Mouse (Mus musculus) limb, embryonic 15.5 days (tissue): ENCODE data around the gene Arrb1. TPM values are rescaled to one million over a fixed set of nuclear protein-coding genes. Genes with fewer than 3 reads are reported as not detected.

Experiments
- ATAC-seq: fragments of 200-750 bp; cut with Nextera tagmentation; 2 replicates; pipeline ENCODE4 v1.8.0; 2017; ENCODE audit warnings: low read depth, moderate TSS enrichment; ENCODE audit not compliant: insufficient number of reproducible peaks, low FRiP score, low TSS enrichment
- H3K27ac ChIP-seq: fragments of 300-500 bp; sonication (generic); 2 replicates; pipeline ENCODE4 v1.5.1; 2015; ENCODE audit warnings: moderate library complexity, mild to moderate bottlenecking, inconsistent platforms
- H3K27me3 ChIP-seq: fragments of 300-500 bp; sonication (generic); 2 replicates; pipeline ENCODE4 v1.6.1; 2015; ENCODE audit warnings: inconsistent platforms
- H3K36me3 ChIP-seq: fragments of 300-500 bp; sonication (generic); 2 replicates; pipeline ENCODE4 v1.6.1; 2015; ENCODE audit warnings: inconsistent platforms
- H3K4me1 ChIP-seq: fragments of 300-500 bp; sonication (generic); 2 replicates; pipeline ENCODE4 v1.6.1; 2015; ENCODE audit warnings: inconsistent platforms
- H3K4me2 ChIP-seq: fragments of 300-500 bp; sonication (generic); 2 replicates; pipeline ENCODE4 v1.6.1; 2015; ENCODE audit warnings: mild to moderate bottlenecking, inconsistent platforms
- H3K4me3 ChIP-seq: fragments of 300-500 bp; sonication (generic); 2 replicates; pipeline ENCODE4 v1.5.1; 2015; ENCODE audit warnings: mild to moderate bottlenecking, inconsistent platforms
- H3K9ac ChIP-seq: fragments of 300-500 bp; sonication (generic); 2 replicates; pipeline ENCODE4 v1.6.1; 2015; ENCODE audit warnings: inconsistent platforms
- H3K9me3 ChIP-seq: fragments of 300-500 bp; sonication (generic); 2 replicates; pipeline ENCODE4 v1.6.1; 2016; ENCODE audit warnings: inconsistent platforms
- WGBS: fragments of 180-500 bp; shearing (Covaris S2); methylation state at CpG from one replicate; pipeline ENCODE4 v1.1.7; 2015; 5-methylcytosine and 5-hydroxymethylcytosine counted together
- polyA plus RNA-seq: library from polyadenylated mRNA; unstranded; fragments of >200 nt; fragmentation: Nextera tagmentation; extraction: Ambion mirVana; gene quantifications from 2 replicates; pipeline ENCODE4 v1.2.1, GENCODE M21; 2015

Arrb1 gene
- polyA plus RNA-seq, 1 experiment from 2014 or later, result 7.4 TPM

DNA sequence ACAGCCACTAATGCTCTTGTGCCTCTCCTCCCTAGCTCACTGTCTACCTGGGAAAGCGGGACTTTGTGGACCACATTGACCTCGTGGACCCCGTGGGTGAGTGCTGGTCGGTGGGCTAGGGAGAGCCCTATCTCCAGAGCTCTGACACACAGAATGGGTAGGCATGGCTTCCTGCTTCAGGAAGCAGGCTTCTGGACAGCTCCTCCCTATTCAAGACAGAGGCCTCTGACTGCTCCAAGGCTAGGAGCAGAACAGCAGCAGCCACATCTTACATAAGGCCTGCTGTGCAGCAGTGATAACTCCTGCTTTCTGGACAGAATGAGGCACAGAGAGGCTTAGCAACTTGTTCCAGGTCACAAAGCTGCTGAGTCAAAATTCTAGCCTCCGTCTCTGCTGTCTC lies 48.4 kb downstream of the Arrb1 start:
- H3K36me3 ChIP-seq, result peaks cover 13% of the 10 kb centered on the region; the same call in 1 of the 2 replicates
- no peak overlapping the region for H3K4me2 ChIP-seq
- ATAC-seq, result no peak
- no peaks in the 10 kb centered on the region for H3K9me3 ChIP-seq
- H3K4me3 ChIP-seq, result no peak overlapping the region
- no peaks in the 10 kb centered on the region for H3K27me3 ChIP-seq
- 82% methylated on average over 5 of the region's 5 CpGs for WGBS
- H3K9ac ChIP-seq, result no peak overlapping the region
- H3K27ac ChIP-seq, result no peak overlapping the region
- H3K4me1 ChIP-seq, result peaks cover 8% of the 10 kb centered on the region

DNA sequence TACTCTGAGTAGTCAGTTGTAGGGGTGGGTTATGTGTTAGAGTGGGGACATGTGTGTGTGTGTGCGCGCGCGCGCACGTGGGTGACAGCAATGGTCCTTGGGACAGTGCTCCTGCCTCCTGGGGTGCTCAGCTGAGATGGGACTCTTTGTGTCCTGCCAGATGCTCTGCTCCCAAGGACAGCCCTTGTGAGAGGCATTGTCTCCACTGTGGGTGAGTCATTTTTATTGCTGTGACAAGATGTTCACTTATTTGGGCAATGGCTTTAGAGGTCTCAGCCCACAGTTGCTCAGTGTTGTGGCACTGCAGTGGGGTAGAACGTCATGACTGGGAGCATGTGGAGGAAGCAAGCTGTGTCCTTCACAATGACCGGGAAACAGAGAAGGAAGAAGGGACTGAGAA lies 50.7 kb downstream of the Arrb1 start:
- no peaks in the 10 kb centered on the region for H3K4me1 ChIP-seq
- no peaks in the 10 kb centered on the region for H3K27me3 ChIP-seq
- WGBS, result 92% methylated on average over 8 of the region's 8 CpGs
- no peak overlapping the region for H3K4me3 ChIP-seq
- H3K4me2 ChIP-seq, result no peak overlapping the region
- no peak overlapping the region for H3K27ac ChIP-seq
- H3K9ac ChIP-seq, result no peak overlapping the region
- no peaks in the 10 kb centered on the region for H3K9me3 ChIP-seq
- no peak for ATAC-seq
- H3K36me3 ChIP-seq, result peaks cover 23% of the 10 kb centered on the region; the same call in 1 of the 2 replicates

DNA sequence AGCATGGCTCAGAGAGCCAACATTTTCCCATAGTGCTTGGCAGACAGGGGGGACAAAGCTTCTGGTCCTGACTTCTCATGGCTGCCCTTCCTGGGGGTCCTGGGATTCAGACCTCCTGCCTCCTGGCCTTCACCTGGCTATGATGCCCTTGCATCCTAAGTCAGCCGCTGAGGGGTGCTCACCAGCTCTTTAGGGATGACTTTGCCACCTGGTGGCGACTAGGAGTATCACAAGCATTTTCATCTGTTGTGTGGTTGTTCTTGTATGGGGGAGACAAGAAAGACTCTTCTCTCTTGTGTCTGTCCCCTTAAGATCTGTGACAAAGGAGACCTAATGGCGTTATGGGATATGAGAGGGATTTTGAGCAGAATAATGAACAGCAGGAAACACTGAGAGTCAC lies 54.8 kb downstream of the Arrb1 start:
- no peak overlapping the region for H3K9ac ChIP-seq
- H3K27ac ChIP-seq, result no peak overlapping the region
- no peak overlapping the region for H3K4me2 ChIP-seq
- H3K36me3 ChIP-seq, result peaks cover 35% of the 10 kb centered on the region
- H3K4me1 ChIP-seq, result no peaks in the 10 kb centered on the region
- 17% methylated on average over 3 of the region's 3 CpGs for WGBS
- H3K4me3 ChIP-seq, result no peak overlapping the region
- no peaks in the 10 kb centered on the region for H3K9me3 ChIP-seq
- ATAC-seq, result no peak
- no peaks in the 10 kb centered on the region for H3K27me3 ChIP-seq

DNA sequence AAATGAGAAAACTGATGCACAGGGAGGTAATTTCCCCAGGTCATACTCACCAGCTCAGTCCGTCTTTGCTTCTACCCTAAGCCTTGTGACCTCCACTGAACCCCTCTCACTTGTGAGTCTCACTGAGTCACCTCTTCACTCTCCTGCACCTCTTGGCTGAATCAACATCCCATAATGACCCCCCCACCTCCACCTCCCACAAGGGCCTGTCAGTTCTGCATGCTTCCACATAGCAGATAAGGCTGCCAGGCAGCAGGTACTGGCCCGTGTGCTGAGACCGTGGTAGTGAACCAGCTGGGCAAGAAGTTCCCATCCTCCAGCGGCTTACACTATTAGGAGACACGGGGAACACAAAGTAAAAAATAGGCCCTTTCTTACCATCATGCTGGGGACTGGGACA lies 55.4 kb downstream of the Arrb1 start:
- Histone ChIP-seq H3K27ac (no peak overlapping the region), H3K36me3 (peaks cover 41% of the 10 kb centered on the region), H3K4me1 (no peaks in the 10 kb centered on the region), H3K4me2 (no peak overlapping the region), H3K4me3 (no peak overlapping the region), H3K9me3 (no peaks in the 10 kb centered on the region), H3K27me3 (no peaks in the 10 kb centered on the region), H3K9ac (no peak overlapping the region)
- WGBS, result 87% methylated on average over 5 of the region's 5 CpGs
- ATAC-seq, result no peak

DNA sequence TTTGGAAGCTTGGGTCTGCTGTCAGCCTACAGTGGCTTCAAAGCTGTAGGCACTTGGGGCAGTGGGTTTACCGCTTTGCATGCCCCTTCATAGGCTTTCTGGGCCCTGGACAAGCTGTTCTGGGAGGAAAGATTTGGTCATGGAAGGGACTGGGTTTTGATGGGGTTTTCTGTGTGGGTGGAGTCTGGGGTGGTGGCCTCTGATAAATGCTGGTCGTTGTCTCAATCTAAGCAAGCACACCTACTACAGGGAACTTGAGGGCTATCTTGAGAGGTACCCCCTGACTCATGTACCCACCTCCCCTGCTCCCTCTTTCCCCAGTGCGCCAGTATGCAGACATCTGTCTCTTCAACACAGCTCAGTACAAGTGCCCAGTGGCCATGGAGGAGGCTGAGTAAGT lies 57.4 kb downstream of the Arrb1 start:
- Histone ChIP-seq H3K9ac (no peak overlapping the region), H3K4me1 (no peaks in the 10 kb centered on the region), H3K4me2 (no peak overlapping the region), H3K36me3 (peaks cover 52% of the 10 kb centered on the region), H3K27me3 (no peaks in the 10 kb centered on the region), H3K9me3 (no peaks in the 10 kb centered on the region), H3K4me3 (no peak overlapping the region), H3K27ac (no peak overlapping the region)
- no peak for ATAC-seq
- 93% methylated on average over 3 of the region's 3 CpGs for WGBS

DNA sequence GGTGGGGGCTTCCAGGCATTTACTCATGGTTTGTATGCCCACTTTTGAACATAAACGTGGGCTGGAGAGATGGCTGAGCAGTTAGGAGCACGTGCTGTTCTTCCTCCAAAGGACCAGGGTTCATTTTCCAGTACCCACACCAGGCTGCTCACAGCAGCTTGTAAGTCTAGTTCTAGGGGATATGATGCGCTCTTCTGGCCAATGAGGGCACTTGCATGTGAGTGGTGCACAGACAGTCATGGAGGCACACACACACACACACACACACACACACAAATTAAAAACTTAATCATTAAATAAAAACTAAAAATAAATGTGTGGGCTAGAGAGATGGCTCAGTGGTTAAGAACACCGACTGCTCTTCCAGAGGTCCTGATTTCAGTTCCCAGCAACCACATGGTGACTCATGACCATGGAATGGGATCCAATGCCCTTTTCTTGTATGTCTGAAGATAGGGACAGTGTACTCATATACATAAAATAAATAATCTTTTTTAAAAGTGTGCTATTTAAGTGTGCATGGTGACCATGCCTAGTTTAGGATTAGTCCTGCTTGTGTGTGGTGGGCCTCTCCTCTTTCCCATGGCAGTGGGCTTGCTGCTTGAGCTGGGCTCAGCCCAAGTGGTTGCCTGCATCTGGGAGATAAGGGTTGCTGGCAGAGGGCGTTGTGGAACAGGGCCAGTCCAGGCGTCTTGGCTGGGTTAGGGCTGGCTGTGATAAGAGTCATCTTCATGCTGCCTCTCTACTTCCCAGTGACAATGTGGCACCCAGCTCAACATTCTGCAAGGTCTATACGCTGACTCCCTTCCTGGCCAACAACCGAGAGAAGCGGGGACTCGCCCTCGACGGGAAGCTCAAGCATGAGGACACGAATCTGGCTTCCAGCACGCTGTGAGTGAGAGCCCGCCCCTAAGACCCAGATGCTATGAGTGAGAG lies 58.9 kb downstream of the Arrb1 start:
- 84% methylated on average over 15 of the region's 15 CpGs for WGBS
- H3K36me3 ChIP-seq, result peaks cover 49% of the 10 kb centered on the region
- no peak for ATAC-seq

DNA sequence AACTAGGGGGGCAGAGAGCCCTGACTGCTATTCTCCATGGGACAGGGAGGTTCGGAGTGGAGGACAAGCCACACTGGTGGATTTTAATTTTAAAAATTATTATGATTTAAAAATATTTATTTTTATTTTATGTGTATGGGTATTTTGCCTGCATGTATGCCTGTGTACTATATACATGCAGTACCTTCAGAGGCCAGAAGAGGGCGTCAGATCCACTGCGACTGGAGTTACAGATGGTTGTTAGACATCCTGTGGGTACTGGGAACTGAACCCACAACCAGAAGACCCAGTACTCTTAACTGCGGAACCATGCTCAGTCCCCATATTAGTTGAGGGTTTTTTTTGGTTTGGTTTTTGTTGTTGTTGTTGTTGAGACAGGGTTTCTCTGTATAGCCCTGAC lies 63.5 kb downstream of the Arrb1 start:
- no peak for ATAC-seq
- Histone ChIP-seq H3K9me3 (no peaks in the 10 kb centered on the region), H3K27ac (no peak overlapping the region), H3K4me1 (no peaks in the 10 kb centered on the region), H3K4me3 (no peak overlapping the region), H3K4me2 (no peak overlapping the region), H3K9ac (no peak overlapping the region), H3K27me3 (no peaks in the 10 kb centered on the region), H3K36me3 (peaks cover 43% of the 10 kb centered on the region)
- 70% methylated on average over 4 of the region's 4 CpGs for WGBS

More for the DNA sequence above, 58.9 kb downstream of the Arrb1 start:
- Histone ChIP-seq H3K27ac (no peak overlapping the region), H3K4me3 (no peak overlapping the region), H3K4me2 (no peak overlapping the region), H3K4me1 (no peaks in the 10 kb centered on the region), H3K27me3 (no peaks in the 10 kb centered on the region), H3K9ac (no peak overlapping the region), H3K9me3 (no peaks in the 10 kb centered on the region)

DNA sequence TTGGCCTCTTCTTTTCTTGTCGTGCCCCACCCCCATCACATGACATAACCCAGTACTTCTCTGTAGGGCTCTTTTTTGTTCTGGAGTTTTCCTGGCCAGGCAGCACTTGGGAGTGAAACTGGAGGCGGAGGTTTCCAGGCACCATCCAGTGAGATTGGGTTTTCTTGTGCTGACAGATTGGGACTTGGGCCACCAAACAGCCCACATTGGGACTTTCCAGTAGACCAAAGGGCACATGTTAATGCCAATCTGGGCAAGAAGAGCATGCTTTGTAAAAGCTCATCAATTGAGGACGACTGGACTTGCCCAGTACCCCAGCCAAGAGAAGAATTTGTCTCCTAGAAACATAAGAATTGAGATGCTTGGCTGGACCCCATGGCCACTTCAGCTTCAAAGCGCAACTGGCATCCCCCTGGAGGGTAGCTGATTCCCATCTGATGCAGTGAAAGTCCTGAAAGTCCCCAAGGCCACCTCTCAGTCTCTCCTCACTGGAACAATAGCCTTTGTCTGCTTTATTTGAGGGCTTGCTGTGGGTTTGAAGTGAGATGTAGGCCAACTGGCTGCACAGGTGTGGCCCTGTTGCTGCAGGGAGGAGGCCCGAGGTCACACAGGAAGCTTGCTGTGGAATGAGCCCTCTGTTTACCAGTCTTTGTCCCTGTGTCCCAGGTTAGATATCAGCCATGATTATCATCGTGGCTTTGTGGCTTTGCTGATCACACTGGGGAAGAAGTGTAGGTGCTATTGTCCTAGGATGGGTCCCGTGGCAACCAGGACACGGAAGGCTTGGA lies 68.8 kb downstream of the Arrb1 start:
- no peaks in the 10 kb centered on the region for H3K4me1 ChIP-seq

DNA sequence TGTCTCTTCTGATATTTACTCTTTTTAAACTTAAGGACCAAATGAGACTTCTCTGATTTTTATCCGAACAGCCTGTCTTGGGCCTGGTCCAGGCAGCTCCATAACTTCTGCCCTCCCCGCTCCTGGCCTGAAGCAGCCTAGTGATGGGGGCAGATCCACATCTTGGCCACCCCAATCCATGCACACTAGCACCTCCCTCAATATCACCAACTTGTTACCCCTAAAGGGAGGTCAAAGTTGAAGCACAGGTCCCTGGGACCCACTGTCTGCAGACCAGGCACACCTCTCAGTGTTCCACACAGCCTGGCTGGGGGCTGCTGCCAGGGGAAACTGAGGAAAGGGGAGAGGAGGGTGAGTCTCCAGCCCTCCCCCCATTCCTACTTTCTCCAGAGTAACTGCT lies 69.8 kb downstream of the Arrb1 start:
- no peak overlapping the region for H3K9ac ChIP-seq
- no peaks in the 10 kb centered on the region for H3K9me3 ChIP-seq
- no peaks in the 10 kb centered on the region for H3K4me1 ChIP-seq
- H3K27ac ChIP-seq, result no peak overlapping the region
- no peak overlapping the region for H3K4me2 ChIP-seq
- no peak overlapping the region for H3K4me3 ChIP-seq
- ATAC-seq, result no peak
- 87% methylated on average over 2 of the region's 2 CpGs for WGBS
- peaks cover 18% of the 10 kb centered on the region for H3K36me3 ChIP-seq
- no peaks in the 10 kb centered on the region for H3K27me3 ChIP-seq

More for the DNA sequence above, 68.8 kb downstream of the Arrb1 start:
- peaks cover 18% of the 10 kb centered on the region for H3K36me3 ChIP-seq
- no peak overlapping the region for H3K4me3 ChIP-seq
- H3K4me2 ChIP-seq, result no peak overlapping the region
- no peak for ATAC-seq
- WGBS, result 86% methylated on average over 8 of the region's 8 CpGs
- H3K9me3 ChIP-seq, result no peaks in the 10 kb centered on the region
- no peak overlapping the region for H3K9ac ChIP-seq
- no peaks in the 10 kb centered on the region for H3K27me3 ChIP-seq
- no peak overlapping the region for H3K27ac ChIP-seq

DNA sequence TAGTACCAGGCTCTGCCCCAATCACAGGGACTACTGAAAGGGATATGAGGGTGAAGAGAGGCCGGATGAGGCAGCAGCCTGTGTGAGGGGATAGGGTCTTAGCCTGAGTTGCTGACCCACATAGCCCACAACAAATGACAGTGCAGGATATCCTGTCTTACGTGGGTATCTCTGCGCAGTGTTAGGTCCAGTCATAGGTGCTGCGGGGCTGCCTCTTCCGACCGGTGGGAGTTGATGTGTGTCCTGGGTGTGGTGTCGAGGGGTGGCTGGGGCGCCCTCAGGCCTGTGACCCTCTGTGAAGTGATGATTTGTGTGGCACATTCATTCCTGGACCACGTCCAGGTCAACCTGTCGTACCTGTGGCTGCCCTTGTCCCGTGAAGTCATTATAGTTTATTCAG lies 71.0 kb downstream of the Arrb1 start:
- no peaks in the 10 kb centered on the region for H3K27me3 ChIP-seq
- 0 out of 2 replicates have a peak, but pooled peaks have one; percentile 58 for ATAC-seq
- no peaks in the 10 kb centered on the region for H3K9me3 ChIP-seq
- H3K4me1 ChIP-seq, result no peaks in the 10 kb centered on the region
- H3K4me3 ChIP-seq, result no peak overlapping the region
- H3K4me2 ChIP-seq, result no peak overlapping the region
- H3K36me3 ChIP-seq, result peaks cover 10% of the 10 kb centered on the region
- WGBS, result 82% methylated on average over 11 of the region's 11 CpGs
- H3K27ac ChIP-seq, result no peak overlapping the region
- H3K9ac ChIP-seq, result no peak overlapping the region

DNA sequence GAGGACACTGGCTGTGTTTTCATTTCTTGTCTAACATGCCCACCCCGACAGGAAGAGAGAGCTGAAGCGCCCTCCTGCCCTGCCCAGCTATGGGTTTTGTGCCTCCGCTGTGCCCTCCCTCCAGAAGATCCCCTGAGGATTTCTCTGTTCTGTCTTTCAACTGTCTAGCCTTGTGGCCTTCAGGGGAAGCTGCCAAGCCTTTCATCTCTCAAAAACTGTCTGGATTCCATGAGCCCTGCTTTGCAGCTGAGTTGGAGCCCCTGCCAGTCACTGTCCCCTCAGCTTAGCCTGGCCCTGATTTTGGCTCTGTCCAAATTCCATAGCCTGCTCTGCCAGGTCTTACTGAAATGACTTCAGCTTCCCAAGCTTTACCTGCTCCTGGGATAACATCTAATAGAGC lies 71.5 kb downstream of the Arrb1 start:
- H3K27ac ChIP-seq, result no peak overlapping the region
- H3K4me2 ChIP-seq, result no peak overlapping the region
- no peaks in the 10 kb centered on the region for H3K27me3 ChIP-seq
- H3K9me3 ChIP-seq, result no peaks in the 10 kb centered on the region
- H3K4me3 ChIP-seq, result no peak overlapping the region
- peaks cover 6% of the 10 kb centered on the region for H3K36me3 ChIP-seq
- 73% methylated on average over 3 of the region's 3 CpGs for WGBS
- H3K4me1 ChIP-seq, result no peaks in the 10 kb centered on the region
- H3K9ac ChIP-seq, result no peak overlapping the region
- ATAC-seq, result no peak

DNA sequence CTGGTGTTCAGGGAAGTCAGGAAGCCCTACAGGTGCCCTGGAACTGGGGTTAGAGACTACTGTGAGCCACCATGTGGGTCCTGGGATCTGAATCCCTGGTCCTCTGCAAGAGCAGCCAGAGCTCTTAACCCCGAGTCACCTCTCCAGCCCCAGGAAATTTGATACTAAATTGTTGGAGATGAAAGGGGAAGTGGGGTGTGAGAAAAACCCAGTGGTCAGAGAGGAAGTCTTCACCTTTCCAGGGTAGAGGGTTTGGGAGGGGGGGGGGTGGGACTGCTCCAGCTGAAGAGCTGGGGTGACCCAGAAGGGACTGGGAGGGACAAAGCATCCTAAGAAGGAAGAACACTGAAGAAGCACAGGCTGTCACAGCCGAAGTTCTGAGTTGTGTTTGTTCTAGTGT lies 72.4 kb downstream of the Arrb1 start:
- Histone ChIP-seq H3K27me3 (no peaks in the 10 kb centered on the region), H3K9ac (no peak overlapping the region), H3K9me3 (no peaks in the 10 kb centered on the region), H3K27ac (no peak overlapping the region), H3K4me3 (no peak overlapping the region), H3K36me3 (0 out of 2 replicates have a peak, but pooled peaks cover 4% of the 10 kb centered on the region), H3K4me2 (no peak overlapping the region), H3K4me1 (no peaks in the 10 kb centered on the region)
- 46% methylated on average over 2 of the region's 2 CpGs for WGBS
- ATAC-seq, result no peak
